Mouse (Mus musculus) retina, postnatal 1 day (tissue): ENCODE data around the gene Chek2.
"Not testable (repeated sequence)": the region's sequence is repeated elsewhere in the genome, so short reads cannot be mapped to it uniquely, and the experiment has no call there.

ENCODE experiments used
- DNase-seq: peaks from one replicate; pipeline ENCODE4 v3.0.0-alpha.2; 2012

The Chek2 gene

DNA sequence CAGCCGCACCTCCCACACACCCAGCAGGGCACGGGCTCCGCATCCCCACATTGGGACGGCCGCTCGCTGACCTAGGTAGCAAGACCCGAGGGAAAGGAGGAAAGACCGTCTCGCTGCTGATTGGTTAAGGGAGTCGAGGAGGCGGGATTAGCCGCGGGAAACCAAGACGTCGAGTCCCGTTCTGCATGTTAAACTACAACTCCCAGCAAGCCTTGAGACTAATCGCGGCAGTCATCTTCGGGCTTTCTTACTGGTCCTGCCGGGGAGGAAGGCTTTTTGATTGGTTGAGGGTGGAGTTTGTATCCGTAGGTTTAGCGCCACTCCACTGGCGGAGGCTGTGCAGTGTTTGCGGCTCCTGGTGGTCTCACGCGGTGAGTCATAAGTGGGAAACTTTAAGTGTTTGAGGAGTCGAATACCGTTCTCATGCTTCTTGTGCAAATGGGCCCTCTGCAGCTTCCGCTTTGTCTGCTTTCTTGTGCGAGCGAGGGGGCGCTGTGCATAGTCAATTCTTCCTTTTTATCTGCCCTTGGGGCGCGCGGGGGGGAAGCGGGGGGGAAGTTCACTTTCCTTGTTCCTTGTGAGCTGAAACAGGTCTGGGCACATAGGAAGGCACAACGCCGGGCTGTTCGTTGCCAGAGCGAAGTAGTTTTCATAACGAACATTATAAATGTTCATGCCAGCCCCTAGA is at the start of gene Chek2, which contains the start of gene Hscb:
Gene Chek2, plus strand, starts transcription at position 302 of the 688 bp plus-strand sequence.
Gene Hscb, minus strand, starts transcription at position 100 of the 688 bp plus-strand sequence.
- peak; percentile 99 for DNase-seq

- no peak for DNase-seq
Observed at GRCm38 (mm10) chr5:110794363-110794762, 45.4 kb upstream of the Chek2 start.

- peak; percentile 43 for DNase-seq
Observed at GRCm38 (mm10) chr5:110797696-110798095, 42.1 kb upstream of the Chek2 start.

- no peak for DNase-seq
Observed at GRCm38 (mm10) chr5:110801036-110801624, 38.6 kb upstream of the Chek2 start.

GRCm38 (mm10) chr5:110802186-110802585 is 37.6 kb upstream of the Chek2 start:
- peak; percentile 50 for DNase-seq

DNA sequence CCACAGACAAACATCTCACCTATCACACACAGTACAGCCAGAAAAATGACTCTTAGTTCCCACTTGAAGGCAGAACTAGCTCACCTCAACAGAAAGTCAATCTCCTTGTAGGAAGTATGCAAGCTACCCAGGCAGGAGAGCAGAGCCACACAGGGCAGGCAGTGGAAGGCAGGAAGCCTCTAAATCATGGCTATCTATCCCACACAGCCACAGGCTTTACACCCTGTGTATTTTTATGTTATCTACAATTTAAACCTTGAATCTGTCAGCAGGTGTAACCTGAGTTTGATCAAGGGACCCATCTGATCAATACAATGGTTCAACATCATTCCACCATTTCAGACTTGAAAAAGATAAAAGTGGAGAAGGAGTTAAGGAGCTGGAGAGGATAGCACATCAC is 37.0 kb upstream of the Chek2 start:
- no peak for DNase-seq

GRCm38 (mm10) chr5:110804012-110804743 is 35.6 kb upstream of the Chek2 start:
- DNase-seq, result no peak

- no peak for DNase-seq
Observed at GRCm38 (mm10) chr5:110806154-110806553, 33.6 kb upstream of the Chek2 start.

GRCm38 (mm10) chr5:110806676-110807075 is 33.1 kb upstream of the Chek2 start:
- DNase-seq, result no peak

DNA sequence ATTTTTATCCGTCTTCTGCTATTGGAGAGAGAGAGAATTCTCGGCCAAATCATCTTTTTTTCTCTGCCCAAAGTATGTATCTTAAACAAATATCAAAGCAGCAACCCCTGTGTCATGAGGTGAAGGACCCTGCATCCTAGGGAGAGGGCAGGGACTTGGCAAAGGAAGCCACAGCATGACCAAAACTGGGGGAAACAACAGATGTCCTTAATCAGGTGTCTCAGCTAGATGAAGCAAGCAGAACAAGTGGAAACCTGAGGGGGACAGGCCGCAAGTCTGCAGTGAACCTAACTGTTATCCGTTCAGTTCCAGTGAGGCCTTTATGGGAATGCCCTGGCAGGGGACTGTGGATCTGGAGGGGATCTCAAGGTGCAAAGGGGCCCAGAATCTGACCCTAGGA is 32.3 kb upstream of the Chek2 start:
- DNase-seq, result no peak

GRCm38 (mm10) chr5:110808061-110808631 is 31.6 kb upstream of the Chek2 start:
- DNase-seq, result peak; percentile 90

GRCm38 (mm10) chr5:110808821-110809666 is 30.7 kb upstream of the Chek2 start:
- peak; percentile 54 for DNase-seq

- peak; percentile 99 for DNase-seq
Observed at GRCm38 (mm10) chr5:110809667-110810325, 30.0 kb upstream of the Chek2 start, which contains the start of gene Ulk1. TSS of gene Ulk1 (minus strand) at chr5:110810097.

GRCm38 (mm10) chr5:110824421-110824820 is 15.4 kb upstream of the Chek2 start:
- no peak for DNase-seq

GRCm38 (mm10) chr5:110826781-110827495 is 12.8 kb upstream of the Chek2 start:
- DNase-seq, result no peak

DNA sequence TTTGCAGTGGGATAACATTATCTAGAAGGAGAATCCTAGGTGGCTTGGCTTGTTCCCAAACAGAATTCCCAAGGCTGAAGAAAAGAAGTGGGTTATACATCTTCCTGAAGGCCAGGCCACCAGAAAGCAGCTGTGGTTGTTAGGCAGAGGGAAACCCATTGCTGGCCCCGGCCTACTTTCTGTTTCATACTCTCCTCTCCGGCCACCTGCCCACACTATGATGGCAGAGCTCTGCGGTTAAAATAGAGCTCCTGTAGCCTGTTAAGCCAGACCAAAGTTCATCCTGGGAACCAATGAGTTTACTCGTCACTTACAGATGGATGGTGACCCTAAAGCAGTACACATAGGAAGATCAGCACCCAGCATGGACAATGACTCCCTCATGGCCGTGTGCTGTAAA is 12.2 kb upstream of the Chek2 start:
- no peak for DNase-seq

- no peak for DNase-seq
Observed at GRCm38 (mm10) chr5:110831036-110831720, 8.6 kb upstream of the Chek2 start.

- peak; percentile 39 for DNase-seq
Observed at GRCm38 (mm10) chr5:110835959-110836358, 3.8 kb upstream of the Chek2 start.

- not testable (repeated sequence) for DNase-seq
Observed at GRCm38 (mm10) chr5:110838016-110838415, 1.8 kb upstream of the Chek2 start.

- DNase-seq, result no peak
Observed at GRCm38 (mm10) chr5:110839038-110839677, 621 bp upstream of the Chek2 start.
